Mouse (Mus musculus) lung, adult 2 months (tissue): ENCODE data around the gene Fth1.

Source experiments
- CTCF ChIP-seq: fragments of 200-500 bp; IDR thresholded peaks from 2 replicates; pipeline ENCODE4 v1.5.1; 2011; ENCODE audit warnings: mild to moderate bottlenecking, low read length, control low read depth; ENCODE audit not compliant: insufficient read depth
- POLR2A ChIP-seq: fragments of 200-500 bp; IDR thresholded peaks from 2 replicates; pipeline ENCODE4 v1.6.1; 2011; ENCODE audit warnings: low read depth, mild to moderate bottlenecking, control low read depth, low read length, borderline replicate concordance; ENCODE audit errors: extremely low read depth

DNA sequence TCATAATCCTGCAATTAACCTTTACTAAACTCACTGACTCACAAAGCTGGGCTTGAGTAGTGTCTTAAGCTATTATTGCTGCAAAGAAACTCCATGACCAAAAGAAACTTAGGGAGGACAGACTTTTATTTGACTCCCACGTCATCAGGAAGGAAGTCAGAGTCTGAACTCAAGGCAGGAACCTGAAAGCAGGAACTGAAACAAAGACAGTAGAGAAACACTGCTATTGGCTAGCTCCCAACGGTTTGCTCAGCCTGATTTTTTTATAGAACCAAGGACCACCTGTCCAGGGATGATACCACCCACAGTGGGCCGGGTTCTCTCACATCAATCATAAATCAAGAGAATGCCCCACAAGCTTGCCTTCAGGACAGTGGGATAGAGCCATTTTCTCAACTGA lies 28.0 kb upstream of the Fth1 start:
- TF ChIP-seq POLR2A (no peak), CTCF (no peak)
